Mouse (Mus musculus) heart, adult 2 months (tissue): Measurements from ENCODE around the gene Slc9a2. TPM values are rescaled to one million over a fixed set of nuclear protein-coding genes. Genes with fewer than 3 reads are reported as not detected.
"Not testable (repeated sequence)": the region's sequence is repeated elsewhere in the genome, so short reads cannot be mapped to it uniquely, and the experiment has no call there.

Source experiments
- DNase-seq, 2 experiments: peaks; one replicate each; pipeline ENCODE4 v3.0.0; 2021
- H3K27ac ChIP-seq: fragments of 200-600 bp; 2 replicates; pipeline ENCODE4 v1.8.1; 2022
- H3K27me3 ChIP-seq: fragments of 200-500 bp; 2 replicates; pipeline ENCODE4 v1.6.1; 2012; ENCODE audit warnings: mild to moderate bottlenecking, low read length, inconsistent platforms, mixed read lengths; ENCODE audit not compliant: control insufficient read depth, insufficient read depth
- H3K36me3 ChIP-seq: fragments of 200-500 bp; 2 replicates; pipeline ENCODE4 v1.6.1; 2012; ENCODE audit warnings: low read length, inconsistent platforms; ENCODE audit not compliant: control insufficient read depth, insufficient read depth
- H3K4me1 ChIP-seq: fragments of 200-500 bp; 2 replicates; pipeline ENCODE4 v1.6.1; 2011; ENCODE audit warnings: low read length; ENCODE audit not compliant: control insufficient read depth, insufficient read depth
- H3K4me3 ChIP-seq: fragments of 200-600 bp; 2 replicates; pipeline ENCODE4 v1.8.1; 2022
- H3K79me2 ChIP-seq: fragments of 200-500 bp; replicated peaks from 2 replicates; pipeline ENCODE4 v1.6.1; 2012; ENCODE audit warnings: mild to moderate bottlenecking, inconsistent platforms, low read length, moderate library complexity, mixed read lengths; ENCODE audit not compliant: control insufficient read depth, insufficient read depth
- H3K9ac ChIP-seq: fragments of 200-500 bp; 2 replicates; pipeline ENCODE4 v1.6.1; 2012; ENCODE audit warnings: low read depth, mild to moderate bottlenecking, control low read depth, inconsistent platforms, low read length, mixed read lengths
- CTCF ChIP-seq: fragments of 200-600 bp; IDR thresholded peaks from 2 replicates; pipeline ENCODE4 v1.8.1; 2022; ENCODE audit warnings: antibody characterized with exemption, mild to moderate bottlenecking, moderate library complexity
- EP300 ChIP-seq: fragments of 200-500 bp; IDR thresholded peaks from 2 replicates; pipeline ENCODE4 v1.6.1; 2011; ENCODE audit warnings: low read depth, low read length, control low read depth; ENCODE audit not compliant: insufficient read depth
- POLR2A ChIP-seq: fragments of 200-500 bp; IDR thresholded peaks from 2 replicates; pipeline ENCODE4 v1.6.1; 2011; ENCODE audit warnings: mild to moderate bottlenecking, low read depth, low read length, control low read depth; ENCODE audit not compliant: insufficient read depth
- WGBS: fragments of 180-500 bp; shearing (Covaris S2); methylation state at CpG from one replicate; pipeline ENCODE4 v1.1.7; 2018; 5-methylcytosine and 5-hydroxymethylcytosine counted together
- intact Hi-C: fragments of 180-260 bp; cut with DNase I; formaldehyde crosslinking; loops from one replicate; pipeline ENCODE4 v1.15.1; 2025
- polyA plus RNA-seq: library from polyadenylated mRNA; depleted of rRNA; stranded (reverse); fragments of >200 nt; gene quantifications from 2 replicates; pipeline ENCODE4 v1.2.3, GENCODE M21; 2012
- total RNA-seq, 2 experiments: library from RNA; stranded (reverse); gene quantifications; 2 replicates each; pipeline ENCODE4 v1.2.3; 2021

Slc9a2 gene
- total and polyA plus RNA-seq, 3 experiments = 1.3 to 3.2 (median 1.4) TPM

DNA sequence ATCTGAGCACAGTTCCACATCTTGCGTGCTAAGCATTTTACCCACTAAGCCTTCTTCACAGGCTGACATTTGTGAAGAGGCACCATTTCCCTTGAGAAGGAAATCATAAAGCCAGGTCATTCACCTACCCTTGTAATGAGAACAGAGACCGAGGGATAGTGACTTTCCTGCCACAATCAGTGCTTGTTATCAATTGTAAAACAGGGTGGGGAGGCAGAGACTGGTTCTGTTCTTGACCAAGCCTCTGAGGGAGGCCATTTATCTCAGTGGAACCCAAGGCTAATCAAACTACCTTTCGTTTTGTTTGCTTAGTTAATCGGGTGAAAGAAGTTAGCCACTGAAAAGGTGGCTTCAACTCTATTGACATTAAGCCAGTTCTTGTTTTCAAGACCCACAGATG, 23.3 kb upstream of the Slc9a2 start:
- TF ChIP-seq EP300 (no peak), POLR2A (no peak), CTCF (no peak)
- no peaks in the 10 kb centered on the region for H3K79me2 ChIP-seq
- no peak for DNase-seq
- H3K27me3 ChIP-seq = no peaks in the 10 kb centered on the region
- no peaks in the 10 kb centered on the region for H3K36me3 ChIP-seq
- intact Hi-C loops = loop anchor here (1.0 to 10.0 kb wide), 2 partner anchors 78 to 272 kb away; no protein-coding TSS in a partner anchor
- 62% methylated on average over 4 of the region's 4 CpGs for WGBS
- H3K27ac ChIP-seq = no peak overlapping the region
- H3K9ac ChIP-seq = no peak overlapping the region
- H3K4me3 ChIP-seq = no peak overlapping the region
- 0 out of 2 replicates have a peak, but pooled peaks cover 1% of the 10 kb centered on the region for H3K4me1 ChIP-seq

DNA sequence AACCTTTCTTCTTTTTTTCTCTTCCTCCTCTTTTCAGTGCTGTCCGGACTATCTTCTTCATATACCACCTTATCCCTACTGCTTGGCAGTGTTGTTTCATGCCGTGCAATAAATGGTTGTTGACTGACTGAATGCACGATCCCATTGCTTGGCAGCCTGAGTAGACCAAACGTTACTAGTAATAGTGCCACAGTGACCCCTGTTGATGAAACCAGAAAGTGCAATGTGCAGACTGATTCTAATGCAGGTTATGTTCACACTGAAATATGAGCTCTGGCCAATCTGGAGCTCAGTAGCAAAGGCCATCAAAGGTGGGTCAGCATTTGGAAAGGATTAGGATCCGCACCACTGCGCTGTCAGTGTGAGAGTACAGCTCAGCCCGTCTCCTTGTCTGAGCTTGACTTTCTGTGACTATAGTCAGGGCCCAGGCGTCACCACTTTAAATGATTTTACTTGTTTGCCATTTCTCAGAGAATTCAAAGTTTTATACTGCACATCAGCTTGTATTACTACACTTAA, 22.3 kb upstream of the Slc9a2 start:
- TF ChIP-seq POLR2A (no peak), CTCF (peak; percentile 81), EP300 (no peak)
- no peaks in the 10 kb centered on the region for H3K27me3 ChIP-seq
- no peak overlapping the region for H3K27ac ChIP-seq
- no peaks in the 10 kb centered on the region for H3K36me3 ChIP-seq
- no peak overlapping the region for H3K4me3 ChIP-seq
- 0 out of 2 replicates have a peak, but pooled peaks cover 1% of the 10 kb centered on the region for H3K4me1 ChIP-seq
- peak; percentile 36 to 38 for DNase-seq
- 46% methylated on average over 8 of the region's 8 CpGs for WGBS
- H3K9ac ChIP-seq = no peak overlapping the region
- H3K79me2 ChIP-seq = no peaks in the 10 kb centered on the region
- intact Hi-C loops = loop anchor here (1.0 to 10.0 kb wide), 2 partner anchors 79 to 273 kb away; no protein-coding TSS in a partner anchor

DNA sequence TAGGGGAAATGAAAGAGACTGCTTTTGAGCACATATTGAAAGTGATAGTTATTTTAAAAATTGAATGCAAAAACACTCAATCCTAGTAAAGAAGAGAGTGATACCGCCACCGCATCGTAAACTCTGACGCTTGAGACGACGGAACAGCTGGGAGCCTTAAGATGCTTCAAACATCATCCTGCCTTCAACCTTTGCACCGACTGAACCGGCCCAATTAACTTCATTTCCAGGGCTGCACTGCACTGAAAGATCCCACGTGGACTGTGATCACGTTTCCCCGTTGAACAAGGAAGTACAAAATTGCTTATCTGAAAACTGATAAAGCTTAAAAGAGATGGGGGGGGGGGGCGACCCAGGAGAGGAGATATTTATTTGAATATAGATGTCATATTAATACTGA, 21.4 kb upstream of the Slc9a2 start:
- Histone ChIP-seq H3K4me1 (0 out of 2 replicates have a peak, but pooled peaks cover 1% of the 10 kb centered on the region), H3K79me2 (no peaks in the 10 kb centered on the region), H3K4me3 (no peak overlapping the region), H3K27me3 (no peaks in the 10 kb centered on the region), H3K27ac (no peak overlapping the region; the same call in 1 of the 2 replicates), H3K9ac (no peak overlapping the region), H3K36me3 (no peaks in the 10 kb centered on the region)
- WGBS = 50% methylated on average over 12 of the region's 12 CpGs
- DNase-seq = no peak
- intact Hi-C loops = loop anchor here (10.0 kb wide), 1 partner anchor 274 kb away; no protein-coding TSS in a partner anchor
- TF ChIP-seq EP300 = no peak
- no peak for TF ChIP-seq POLR2A
- TF ChIP-seq CTCF = no peak

DNA sequence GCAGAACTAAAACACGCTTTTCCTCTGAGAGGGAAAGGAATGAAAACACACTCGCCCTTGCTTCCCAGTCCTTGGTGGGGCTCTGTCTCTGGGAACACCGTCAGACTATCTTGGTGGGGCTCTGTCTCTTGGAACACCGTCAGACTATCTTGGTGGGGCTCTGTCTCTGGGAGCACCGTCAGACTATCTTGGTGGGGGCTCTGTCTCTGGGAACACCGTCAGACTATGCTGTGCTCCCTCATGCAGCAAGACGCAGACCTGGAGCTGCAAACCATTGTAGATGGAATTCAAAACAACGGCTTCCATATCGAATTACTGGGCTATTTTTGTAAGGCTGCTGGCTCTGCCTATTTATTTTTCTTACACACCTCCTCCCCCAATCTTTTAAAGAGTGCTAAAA, 20.9 kb upstream of the Slc9a2 start:
- no peaks in the 10 kb centered on the region for H3K27me3 ChIP-seq
- H3K27ac ChIP-seq = peak overlapping the region; percentile 48
- 0 out of 2 replicates have a peak, but pooled peaks cover 1% of the 10 kb centered on the region for H3K4me1 ChIP-seq
- no peak overlapping the region for H3K9ac ChIP-seq
- H3K4me3 ChIP-seq = no peak overlapping the region
- no peak for DNase-seq
- 24% methylated on average over 9 of the region's 9 CpGs for WGBS
- no peaks in the 10 kb centered on the region for H3K36me3 ChIP-seq
- no peaks in the 10 kb centered on the region for H3K79me2 ChIP-seq
- TF ChIP-seq EP300 (no peak), CTCF (no peak), POLR2A (no peak)
- intact Hi-C loops = loop anchor here (10.0 kb wide), 1 partner anchor 275 kb away; no protein-coding TSS in a partner anchor

DNA sequence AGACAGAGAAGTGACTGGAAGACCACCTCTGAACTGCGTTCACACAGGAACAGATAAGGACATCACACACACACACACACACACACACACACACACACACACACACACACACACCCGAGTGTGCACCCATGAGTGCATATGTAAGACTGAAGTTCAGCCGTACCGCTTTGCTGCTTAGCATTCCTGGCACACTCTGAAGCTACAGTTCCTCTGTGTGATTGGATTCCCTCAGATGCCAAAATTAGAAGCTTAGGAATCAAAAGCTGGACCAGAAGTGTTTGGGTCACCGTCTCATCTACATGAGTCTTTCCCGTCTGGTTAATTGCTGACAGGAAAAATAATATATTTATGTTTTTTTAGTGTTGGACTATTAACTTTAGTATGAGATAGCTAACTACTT, 19.5 kb upstream of the Slc9a2 start:
- no peaks in the 10 kb centered on the region for H3K27me3 ChIP-seq
- no peak overlapping the region for H3K9ac ChIP-seq
- no peak overlapping the region for H3K27ac ChIP-seq
- no peaks in the 10 kb centered on the region for H3K36me3 ChIP-seq
- 50% methylated on average over 6 of the region's 6 CpGs for WGBS
- no peak for TF ChIP-seq POLR2A
- TF ChIP-seq CTCF = no peak
- TF ChIP-seq EP300 = no peak
- no peak overlapping the region for H3K4me3 ChIP-seq
- 0 out of 2 replicates have a peak, but pooled peaks cover 1% of the 10 kb centered on the region for H3K4me1 ChIP-seq
- H3K79me2 ChIP-seq = no peaks in the 10 kb centered on the region
- no peak for DNase-seq
- intact Hi-C loops = no loop called here

DNA sequence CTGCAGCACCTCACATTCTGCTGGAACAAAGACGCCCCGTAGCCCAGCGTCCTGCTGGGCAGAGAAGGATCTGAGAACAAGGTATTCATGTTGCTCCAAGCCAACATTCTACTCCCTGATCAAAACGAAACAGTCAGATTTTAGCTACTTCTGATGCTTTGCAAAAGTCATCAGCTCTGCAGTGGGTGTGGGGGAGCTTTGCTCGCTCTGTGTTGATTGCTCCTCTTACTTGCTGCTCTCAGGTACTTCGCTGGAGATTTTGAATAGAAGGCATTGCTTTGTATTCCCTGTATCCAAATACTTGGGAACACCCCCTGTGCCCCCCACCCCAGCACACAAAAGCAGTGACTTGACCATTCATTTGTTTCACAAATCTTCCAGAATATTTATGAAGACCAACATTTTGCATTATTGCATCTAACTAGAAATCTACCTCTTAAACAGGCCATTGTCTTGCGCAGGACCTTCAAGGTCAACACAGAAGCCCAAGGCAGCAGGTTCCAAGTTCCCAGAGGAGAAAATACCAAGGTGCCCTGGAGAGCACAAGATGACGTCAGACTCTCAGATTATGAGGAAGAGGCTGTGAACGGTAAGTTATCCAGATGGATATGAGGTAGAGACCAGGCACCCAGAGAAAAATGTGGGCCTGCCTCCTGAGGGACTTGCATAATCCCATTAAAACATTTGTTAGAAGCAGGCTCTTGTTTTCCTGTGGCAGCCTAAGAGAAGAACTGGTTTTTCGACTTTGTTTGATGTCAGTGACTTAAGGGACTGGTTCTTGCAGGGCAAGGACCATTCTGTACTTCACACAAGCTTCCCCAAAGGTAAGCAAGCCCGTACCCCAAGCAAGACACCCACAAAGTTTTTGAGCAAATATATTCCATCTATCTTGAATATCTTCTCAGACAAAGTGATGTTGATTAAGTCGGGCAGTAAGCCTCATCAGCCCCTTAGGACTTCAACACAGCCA, 14.7 kb upstream of the Slc9a2 start:
- Histone ChIP-seq H3K36me3 (no peaks in the 10 kb centered on the region), H3K4me3 (no peak overlapping the region), H3K79me2 (no peaks in the 10 kb centered on the region), H3K27ac (no peak overlapping the region), H3K4me1 (no peaks in the 10 kb centered on the region), H3K9ac (no peak overlapping the region), H3K27me3 (no peaks in the 10 kb centered on the region)
- WGBS = 40% methylated on average over 12 of the region's 12 CpGs
- TF ChIP-seq EP300 (no peak), CTCF (no peak), POLR2A (no peak)
- intact Hi-C loops = no loop called here
- DNase-seq = no peak

DNA sequence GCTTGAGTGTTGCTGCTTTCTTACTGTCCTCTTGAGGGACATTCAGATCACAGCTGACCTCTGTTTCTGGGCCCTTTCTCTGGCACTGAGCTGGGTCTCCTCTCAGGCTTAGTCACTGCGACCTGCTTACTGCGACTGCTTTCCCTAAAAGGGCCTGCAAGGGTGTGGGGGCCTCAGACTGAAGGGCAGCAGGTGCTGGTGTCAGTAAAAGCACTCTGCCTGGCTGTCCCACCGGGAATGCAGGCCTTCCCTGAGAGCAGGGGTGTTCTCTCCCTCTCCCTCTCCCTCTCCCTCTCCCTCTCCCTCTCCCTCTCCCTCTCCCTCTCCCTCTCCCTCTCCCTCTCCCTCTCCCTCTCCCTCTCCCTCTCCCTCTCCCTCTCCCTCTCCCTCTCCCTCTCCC, 12.9 kb upstream of the Slc9a2 start:
- WGBS = 30% methylated on average over 3 of the region's 3 CpGs
- H3K27me3 ChIP-seq, DNase-seq, H3K9ac ChIP-seq, H3K4me3 ChIP-seq, H3K27ac ChIP-seq, H3K79me2 ChIP-seq, H3K4me1 ChIP-seq, intact Hi-C loops, H3K36me3 ChIP-seq: not testable (repeated sequence)
